Mouse (Mus musculus): ENCODE measurements around the gene Taok1.

DNA sequence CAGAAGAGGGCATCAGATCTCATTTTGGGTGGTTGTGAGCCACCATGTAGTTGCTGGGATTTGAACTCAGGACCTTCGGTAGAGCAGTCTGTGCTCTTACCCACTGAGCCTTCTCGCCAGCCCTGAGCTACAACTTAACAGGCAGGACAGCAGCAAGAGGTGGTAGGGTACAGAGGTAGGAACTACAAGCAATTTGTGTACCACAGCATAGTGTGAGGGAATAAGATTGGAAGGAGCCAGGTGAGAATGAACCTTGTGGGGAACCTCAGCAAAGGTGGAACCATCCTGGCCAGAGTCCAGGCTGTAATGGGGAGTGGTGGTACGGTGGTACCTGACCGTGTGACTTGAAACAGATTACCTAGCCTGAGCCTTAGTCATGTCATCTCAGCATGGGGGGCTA, 105.6 kb downstream of the Taok1 start:
- TF ChIP-seq POLR2A (IDR thresholded peaks at IDR 0.05; ENCODE audit: insufficient read length, low read depth) (no peak), TCF3 (IDR thresholded peaks at IDR 0.05; ENCODE audit: insufficient read length, low read depth) (no peak), E2F4 (IDR thresholded peaks at IDR 0.05; ENCODE audit: insufficient read depth) (no peak), MAX (IDR thresholded peaks at IDR 0.05; ENCODE audit: low read depth) (no peak), TCF12 (IDR thresholded peaks at IDR 0.05; ENCODE audit: insufficient read depth, poor library complexity, severe bottlenecking) (no peak), MYOG (IDR thresholded peaks at IDR 0.05; ENCODE audit: control insufficient read depth in 1 of 3, insufficient read depth in 1 of 3, insufficient read length in 2 of 3, low read depth in 2 of 3) (no peak), USF1 (IDR thresholded peaks at IDR 0.05; ENCODE audit: low read depth) (no peak), CEBPB (IDR thresholded peaks at IDR 0.05; ENCODE audit: insufficient read depth, poor library complexity, severe bottlenecking) (no peak), POLR2AphosphoS2 (IDR thresholded peaks at IDR 0.05; ENCODE audit: insufficient read length, low read depth) (no peak), SRF (IDR thresholded peaks at IDR 0.05; ENCODE audit: control insufficient read depth, insufficient read length, low read depth) (no peak), REST (IDR thresholded peaks at IDR 0.05; ENCODE audit: insufficient read depth, insufficient read length) (no peak), MYOD1 (IDR thresholded peaks at IDR 0.05; ENCODE audit: control insufficient read depth in 1 of 3, insufficient read length in 2 of 3, low read depth in 2 of 3) (no peak)

Measured in myocyte (in vitro differentiated cells).